ENCODE assay signal across 8 mouse cellular contexts in genomic region chr14:24244330-24245176, GRCm38 (mm10). TPM values are rescaled to one million over a fixed set of nuclear protein-coding genes. Genes with fewer than 3 reads are reported as not detected.
DNase-seq lines count a peak whose midpoint lies in the region; ATAC-seq and TF ChIP-seq lines count a peak whose summit lies in the region.

No protein-coding gene starts in this region.

- peak; percentile 16; the same call in 1 of the 2 replicates for TF ChIP-seq CTCF in forebrain, postnatal 0 days (IDR thresholded peaks at IDR 0.05; ENCODE audit: low read depth)
- no peak for TF ChIP-seq CTCF in intestine, postnatal 0 days (IDR thresholded peaks at IDR 0.05; ENCODE audit: low read depth)
- no peak for TF ChIP-seq CTCF in olfactory bulb, adult 2 months (IDR thresholded peaks at IDR 0.05; ENCODE audit: insufficient read depth, low read depth, low read length)

- no peaks in the 10 kb centered on the region for H3K36me3 ChIP-seq in forebrain, postnatal 0 days (ENCODE audit: insufficient read depth)
- no peaks in the 10 kb centered on the region; the same call in 1 of the 2 replicates for H3K36me3 ChIP-seq in intestine, postnatal 0 days (ENCODE audit: control insufficient read depth, insufficient read depth)
- no peaks in the 10 kb centered on the region for H3K36me3 ChIP-seq in liver, embryonic 16.5 days (ENCODE audit: control insufficient read depth, insufficient read depth)

- H3K27me3 ChIP-seq in forebrain, postnatal 0 days (ENCODE audit: insufficient read depth, low read length) = no peaks in the 10 kb centered on the region
- no peaks in the 10 kb centered on the region for H3K27me3 ChIP-seq in intestine, postnatal 0 days (replicated peaks; ENCODE audit: control insufficient read depth, insufficient read depth, low read length)
- peaks cover 54% of the 10 kb centered on the region for H3K27me3 ChIP-seq in liver, embryonic 16.5 days (ENCODE audit: control insufficient read depth, insufficient read depth, low read depth, low read length)

- no peaks in the 10 kb centered on the region for H3K9me3 ChIP-seq in forebrain, postnatal 0 days (ENCODE audit: low read length)
- no peaks in the 10 kb centered on the region for H3K9me3 ChIP-seq in intestine, postnatal 0 days (ENCODE audit: control insufficient read depth)
- no peaks in the 10 kb centered on the region for H3K9me3 ChIP-seq in liver, embryonic 16.5 days (replicated peaks; ENCODE audit: control insufficient read depth, low read length)

- peak overlapping the region; percentile 95 for H3K9ac ChIP-seq in forebrain, postnatal 0 days
- H3K9ac ChIP-seq in intestine, postnatal 0 days (ENCODE audit: low read depth, low read length) = peak overlapping the region; percentile 91
- peak overlapping the region; percentile 58; the same call in 1 of the 2 replicates for H3K9ac ChIP-seq in liver, embryonic 16.5 days (ENCODE audit: low read depth, low read length)

- H3K4me2 ChIP-seq in forebrain, postnatal 0 days (ENCODE audit: low read depth) = peak overlapping the region; percentile 96
- H3K4me2 ChIP-seq in intestine, postnatal 0 days (replicated peaks; ENCODE audit: low read depth) = peak overlapping the region; percentile 89
- H3K4me2 ChIP-seq in liver, embryonic 16.5 days (ENCODE audit: low read depth, low read length) = peak overlapping the region; percentile 55

- peak; percentile 19 for ATAC-seq in forebrain, postnatal 0 days
- ATAC-seq in intestine, postnatal 0 days = peak; percentile 85
- ATAC-seq in liver, embryonic 16.5 days (ENCODE audit: low read depth) = peak; percentile 41

- TF ChIP-seq POLR2A in olfactory bulb, adult 2 months (IDR thresholded peaks at IDR 0.05; ENCODE audit: insufficient read depth, low read depth, low read length) = no peak

- peak overlapping the region; percentile 92 for H3K27ac ChIP-seq in forebrain, postnatal 0 days (ENCODE audit: low read depth, low read length)
- H3K27ac ChIP-seq in intestine, postnatal 0 days (ENCODE audit: low read depth, low read length) = peak overlapping the region; percentile 93
- H3K27ac ChIP-seq in liver, embryonic 16.5 days (ENCODE audit: low read length) = no peak overlapping the region
- no peak overlapping the region for H3K27ac ChIP-seq in olfactory bulb, adult 2 months (ENCODE audit: insufficient read depth, low read depth, low read length)

- 2% methylated on average over 40 of the region's 40 CpGs for WGBS in forebrain, postnatal 0 days
- WGBS in intestine, postnatal 0 days = under 1% methylated on average over 40 of the region's 40 CpGs
- 2% methylated on average over 38 of the region's 40 CpGs for WGBS in liver, embryonic 16.5 days (ENCODE audit: insufficient replicate concordance)
- under 1% methylated on average over 40 of the region's 40 CpGs for WGBS in olfactory bulb, adult 2 months

- H3K4me3 ChIP-seq in forebrain, postnatal 0 days (ENCODE audit: low read depth, low read length) = peak overlapping the region; percentile 88
- H3K4me3 ChIP-seq in intestine, postnatal 0 days (ENCODE audit: low read depth, low read length) = peak overlapping the region; percentile 88
- peak overlapping the region; percentile 61 for H3K4me3 ChIP-seq in liver, embryonic 16.5 days (ENCODE audit: low read depth, low read length)
- H3K4me3 ChIP-seq in olfactory bulb, adult 2 months (ENCODE audit: insufficient read depth, low read depth, low read length) = peak overlapping the region; percentile 73

- H3K4me1 ChIP-seq in forebrain, postnatal 0 days (ENCODE audit: insufficient read depth) = peaks cover 6% of the 10 kb centered on the region; the same call in 1 of the 2 replicates
- H3K4me1 ChIP-seq in intestine, postnatal 0 days (replicated peaks; ENCODE audit: control insufficient read depth, insufficient read depth, low read length) = 0 out of 2 replicates have a peak, but pooled peaks cover 4% of the 10 kb centered on the region
- no peaks in the 10 kb centered on the region for H3K4me1 ChIP-seq in liver, embryonic 16.5 days (ENCODE audit: control insufficient read depth, low read depth, low read length)
- peaks cover 14% of the 10 kb centered on the region for H3K4me1 ChIP-seq in olfactory bulb, adult 2 months (ENCODE audit: control insufficient read depth, insufficient read depth, low read length)

- DNase-seq in ovary, postnatal 14 days (ENCODE audit: low spot score) = peak; percentile 18
- no peak for DNase-seq in ovary, postnatal 36 days (ENCODE audit: low spot score)
- DNase-seq in cerebellum, adult 11 months = peak; percentile 17
- DNase-seq in forebrain, postnatal 0 days = peak; percentile 44
- no peak for DNase-seq in spleen, adult 18-20 months

RNA-seq across cellular contexts. Expression of gene Dlg5, which starts 1.2 kb away (rescaled TPM):
- total RNA-seq in forebrain, postnatal 0 days (2014; rRNA removed) = 45.6 and 70.6 TPM in 2 replicates
- polyA plus RNA-seq in forebrain, postnatal 0 days (2015; fragmentation: Nextera tagmentation; extraction: Ambion mirVana) = 9.5 and 14.1 TPM in 2 replicates
- 5.0 and 5.5 TPM in 2 replicates for polyA plus RNA-seq in intestine, postnatal 0 days (2015; fragmentation: Nextera tagmentation; extraction: Ambion mirVana)
- 0.77 and 0.83 TPM in 2 replicates for polyA plus RNA-seq in liver, embryonic 16.5 days (2015; fragmentation: Nextera tagmentation; extraction: Ambion mirVana)
- not detected in 2 replicates for polyA plus RNA-seq in olfactory bulb, adult 2 months (2012; ENCODE audit: insufficient read depth, insufficient read length, low replicate concordance, missing spikeins)

RNA-seq across cellular contexts. Expression of gene E330034G19Rik, which starts 48.5 kb away (rescaled TPM):
- total RNA-seq in forebrain, postnatal 0 days (2014; rRNA removed) = 0.38 TPM in 1 of 2 replicates, not detected in the other
- 0.19 TPM in 1 of 2 replicates, not detected in the other for polyA plus RNA-seq in forebrain, postnatal 0 days (2015; fragmentation: Nextera tagmentation; extraction: Ambion mirVana)
- not detected in 2 replicates for polyA plus RNA-seq in intestine, postnatal 0 days (2015; fragmentation: Nextera tagmentation; extraction: Ambion mirVana)
- polyA plus RNA-seq in liver, embryonic 16.5 days (2015; fragmentation: Nextera tagmentation; extraction: Ambion mirVana) = not detected in 2 replicates
- not detected in 2 replicates for polyA plus RNA-seq in olfactory bulb, adult 2 months (2012; ENCODE audit: insufficient read depth, insufficient read length, low replicate concordance, missing spikeins)

Comparison
In these comparisons a context has a peak if more than half of its experiments do, and no peak if none do; other contexts are left out.
1. DNase-seq: peak in ovary, postnatal 14 days (single experiment), cerebellum, adult 11 months (single experiment) and forebrain, postnatal 0 days (single experiment); none in ovary, postnatal 36 days (single experiment) and spleen, adult 18-20 months (0 of 2).
2. ATAC-seq: peak in every context shown above with its lines; median percentile 85 in intestine, postnatal 0 days; 41 in liver, embryonic 16.5 days; 19 in forebrain, postnatal 0 days.
3. H3K27ac ChIP-seq: peak in forebrain, postnatal 0 days (single experiment) and intestine, postnatal 0 days (single experiment); none in liver, embryonic 16.5 days (single experiment) and olfactory bulb, adult 2 months (single experiment).
4. Peak in every context shown above with its lines, with median percentiles within 50 percentile points of each other: H3K4me2 ChIP-seq, H3K4me3 ChIP-seq and H3K9ac ChIP-seq.